Mouse (Mus musculus): ENCODE data around the gene Cox17.
A peak's percentile ranks its signal among the peaks of the same experiment; 100 is the strongest.

DNA sequence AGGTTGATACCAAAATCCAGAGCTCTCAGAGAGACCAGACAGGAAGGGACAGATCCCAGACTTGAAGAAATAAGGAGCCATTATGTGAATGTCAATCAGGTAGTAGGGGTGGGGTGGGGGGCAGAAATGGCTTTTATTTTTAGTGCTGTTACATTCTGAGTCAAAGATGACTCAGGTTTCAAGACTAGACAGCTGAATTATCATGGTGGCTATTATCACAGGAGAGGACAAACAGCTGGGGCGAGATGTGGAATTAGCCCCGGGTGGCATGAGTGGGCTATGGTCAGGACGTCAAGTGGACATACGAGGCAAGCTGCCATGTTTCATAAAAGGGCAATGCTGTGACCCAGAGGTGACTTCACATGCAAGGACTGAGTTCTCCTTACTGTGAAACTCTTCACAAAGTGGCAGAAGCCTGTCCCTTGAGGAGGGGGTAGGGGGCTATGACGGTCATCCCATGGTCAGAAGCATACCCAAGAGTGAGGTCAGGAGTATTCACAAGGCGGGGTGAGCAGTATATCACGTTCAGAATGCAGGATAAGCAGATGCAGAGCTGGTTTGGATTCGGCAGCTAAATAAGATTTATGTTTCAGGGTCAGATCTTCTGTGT, 42.6 kb downstream of the Cox17 start:
- TF ChIP-seq POLR2A (IDR thresholded peaks at IDR 0.05; ENCODE audit: insufficient read length, low read depth) (no peak), MYOD1 (IDR thresholded peaks at IDR 0.05; ENCODE audit: control insufficient read depth in 1 of 3, insufficient read length in 2 of 3, low read depth in 2 of 3) (peak; percentile 28 to 91 (median 75)), E2F4 (IDR thresholded peaks at IDR 0.05; ENCODE audit: insufficient read depth) (no peak), REST (IDR thresholded peaks at IDR 0.05; ENCODE audit: insufficient read depth, insufficient read length) (no peak), CEBPB (IDR thresholded peaks at IDR 0.05; ENCODE audit: insufficient read depth, poor library complexity, severe bottlenecking) (no peak), USF1 (IDR thresholded peaks at IDR 0.05; ENCODE audit: low read depth) (no peak), POLR2AphosphoS2 (IDR thresholded peaks at IDR 0.05; ENCODE audit: insufficient read length, low read depth) (no peak)
